Mouse (Mus musculus): ENCODE data around the gene Skor1.

DNA sequence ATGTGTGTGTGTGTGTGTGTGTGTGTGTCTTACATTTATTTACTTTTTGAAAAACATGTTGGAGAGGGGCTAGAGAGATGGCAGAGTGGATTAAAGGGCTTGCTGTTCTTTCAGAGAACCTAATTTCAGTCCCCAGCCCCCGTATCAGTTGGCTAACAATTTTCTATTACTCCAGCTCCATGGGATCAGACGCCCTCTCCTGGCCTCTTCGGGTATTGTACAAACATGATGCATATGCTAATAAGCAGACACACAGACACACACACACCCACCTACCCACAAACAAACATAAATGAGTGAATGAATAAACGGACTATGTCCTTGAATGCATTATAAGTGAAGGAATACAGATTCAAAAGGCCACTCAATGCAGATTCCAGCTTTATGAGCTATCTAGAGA lies 49.4 kb downstream of the Skor1 start:
- TF ChIP-seq CTCF (IDR thresholded peaks at IDR 0.05; ENCODE audit: low read depth), result no peak
- TF ChIP-seq EP300 (IDR thresholded peaks at IDR 0.05; ENCODE audit: low read depth), result no peak

All from liver, embryonic 14.5 days (tissue).